Mouse (Mus musculus) G1E (cell line): Measurements from ENCODE around the gene Gdpd1. TPM values are rescaled to one million over a fixed set of nuclear protein-coding genes. Genes with fewer than 3 reads are reported as not detected.
"Not testable (repeated sequence)": the region's sequence is repeated elsewhere in the genome, so short reads cannot be mapped to it uniquely, and the experiment has no call there.

Source experiments
- ATAC-seq: 2 replicates; pipeline ENCODE4 v1.8.0; 2016; ENCODE audit warnings: mild to moderate bottlenecking; ENCODE audit not compliant: insufficient number of reproducible peaks, poor library complexity, low FRiP score, severe bottlenecking; ENCODE audit errors: extremely low read depth
- DNase-seq: peaks from one replicate; pipeline ENCODE4 v3.0.0; 2012; ENCODE audit warnings: low spot score
- H3K27me3 ChIP-seq: 2 replicates; pipeline ENCODE4 v1.6.1; 2012; ENCODE audit warnings: mild to moderate bottlenecking, low read length, inconsistent platforms; ENCODE audit not compliant: insufficient read depth
- H3K36me3 ChIP-seq: replicated peaks from 2 replicates; pipeline ENCODE3; 2012; ENCODE audit warnings: mild to moderate bottlenecking, inconsistent platforms
- H3K4me1 ChIP-seq: 2 replicates; pipeline ENCODE4 v1.6.1; 2012; ENCODE audit warnings: low read depth, low read length, inconsistent platforms, mixed read lengths; ENCODE audit not compliant: insufficient read depth
- H3K4me3 ChIP-seq: 2 replicates; pipeline ENCODE4 v1.5.1; 2012; ENCODE audit warnings: low read depth, mild to moderate bottlenecking, inconsistent platforms, low read length, moderate library complexity, mixed read lengths
- H3K9me3 ChIP-seq: replicated peaks from 2 replicates; pipeline ENCODE4 v1.6.1; 2012; ENCODE audit warnings: inconsistent platforms
- CTCF ChIP-seq: IDR thresholded peaks from 2 replicates; pipeline ENCODE4 v1.5.1; 2012; ENCODE audit warnings: low read depth, low read length, inconsistent platforms, mixed read lengths
- GATA1 ChIP-seq: IDR thresholded peaks from 2 replicates; pipeline ENCODE4 v1.6.1; 2012; ENCODE audit warnings: borderline replicate concordance, low read length, inconsistent platforms, mixed read lengths
- GATA2 ChIP-seq: IDR thresholded peaks from 2 replicates; pipeline ENCODE4 v1.6.1; 2012; ENCODE audit warnings: low read depth, low read length, inconsistent platforms, borderline replicate concordance
- POLR2AphosphoS5 ChIP-seq: IDR thresholded peaks from 2 replicates; pipeline ENCODE4 v1.6.1; 2012; ENCODE audit warnings: low read depth, low read length, inconsistent platforms; ENCODE audit not compliant: insufficient replicate concordance
- TAL1 ChIP-seq: conservative IDR thresholded peaks from 2 replicates; pipeline ENCODE4 v1.6.1; 2012; ENCODE audit warnings: low read depth, low read length, inconsistent platforms, mixed read lengths
- polyA plus RNA-seq: library from polyadenylated mRNA; stranded (reverse); fragments of >175 nt; gene quantifications from 2 replicates; pipeline ENCODE4 v1.2.3, GENCODE M21; 2012
- total RNA-seq, 2 experiments: library from RNA; stranded (forward) in 1 of 2; stranded (reverse) in 1 of 2; fragments of 200-1000 nt in 1 of 2; fragments of >200 nt in 1 of 2; fragmentation: Nextera tagmentation in 1 of 2; gene quantifications; 2 replicates each; pipeline ENCODE4 v1.2.3; 2014 to 2017

Gene Gdpd1
- total and polyA plus RNA-seq, 3 experiments: 0.05 to 1.5 (median 0.87) TPM

DNA sequence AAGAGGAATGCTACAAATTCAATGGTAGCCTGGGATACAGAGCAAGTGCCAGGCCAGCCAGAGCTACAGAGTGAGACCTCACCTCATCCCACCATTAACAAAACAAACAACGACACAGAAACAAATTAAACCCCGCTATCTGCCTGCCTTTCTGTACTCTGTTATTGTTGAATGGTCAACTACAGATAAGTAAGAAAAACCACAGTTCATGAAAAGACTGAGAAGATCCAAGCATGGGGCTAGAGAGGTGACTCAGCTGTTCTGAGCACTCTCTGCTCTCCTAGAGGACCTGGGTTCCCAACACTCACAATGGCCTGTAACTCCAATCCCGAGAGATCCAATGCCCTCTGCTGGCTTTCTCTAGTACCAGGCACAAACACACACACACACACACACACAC, 45.6 kb downstream of the Gdpd1 start:
- ATAC-seq (no peak), DNase-seq (no peak)
- TF ChIP-seq TAL1: no peak
- TF ChIP-seq GATA2: no peak
- no peak for TF ChIP-seq POLR2AphosphoS5
- no peak for TF ChIP-seq CTCF
- no peak for TF ChIP-seq GATA1
- H3K27me3 ChIP-seq: no peaks in the 10 kb centered on the region
- H3K4me1 ChIP-seq: peaks cover 16% of the 10 kb centered on the region
- H3K9me3 ChIP-seq: no peaks in the 10 kb centered on the region
- no peak overlapping the region for H3K4me3 ChIP-seq
- H3K36me3 ChIP-seq: no peaks in the 10 kb centered on the region

DNA sequence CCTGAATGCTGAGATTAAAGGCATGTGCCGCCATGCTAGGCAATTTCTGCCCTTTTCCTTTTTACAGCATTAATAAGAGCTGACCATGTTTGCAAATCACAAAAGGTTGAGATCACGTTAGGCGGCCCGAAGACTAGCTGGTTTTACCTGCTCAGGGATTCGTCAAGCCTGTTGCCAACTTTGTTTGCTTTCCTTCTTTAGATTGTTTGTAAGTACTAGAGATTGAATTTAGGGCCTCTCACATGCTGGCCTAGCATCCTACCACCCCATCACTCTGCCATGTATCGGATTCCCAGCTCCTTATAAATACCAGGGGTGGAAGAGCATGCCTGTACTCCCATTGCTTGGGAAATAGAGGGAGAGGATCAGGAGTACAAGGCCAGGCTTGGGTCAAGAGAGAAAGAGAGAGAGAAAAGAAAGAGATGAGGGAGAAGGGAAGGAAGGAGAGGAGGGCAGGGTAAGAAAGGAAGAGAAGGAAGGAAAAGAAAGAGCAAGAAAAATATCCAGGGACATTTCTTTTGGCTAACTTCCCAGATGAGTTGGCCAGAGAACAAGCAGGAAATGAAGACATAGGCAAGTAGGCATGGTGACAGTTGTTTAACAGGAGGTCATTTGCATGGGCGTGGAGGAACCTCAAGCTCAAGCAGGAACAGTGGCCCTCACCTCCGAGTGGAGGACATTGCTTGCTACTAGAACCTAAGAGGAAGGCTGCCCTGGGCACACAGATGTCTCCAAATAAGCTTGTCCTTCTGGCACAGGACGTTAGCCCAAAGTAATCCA, 47.6 kb downstream of the Gdpd1 start:
- H3K9me3 ChIP-seq: peaks cover 3% of the 10 kb centered on the region
- no peaks in the 10 kb centered on the region for H3K36me3 ChIP-seq
- H3K4me1 ChIP-seq: peaks cover 18% of the 10 kb centered on the region
- H3K27me3 ChIP-seq: no peaks in the 10 kb centered on the region
- DNase-seq: no peak
- TF ChIP-seq POLR2AphosphoS5 (no peak), GATA1 (no peak), TAL1 (no peak), GATA2 (no peak), CTCF (no peak)
- ATAC-seq: no peak
- H3K4me3 ChIP-seq: no peak overlapping the region

DNA sequence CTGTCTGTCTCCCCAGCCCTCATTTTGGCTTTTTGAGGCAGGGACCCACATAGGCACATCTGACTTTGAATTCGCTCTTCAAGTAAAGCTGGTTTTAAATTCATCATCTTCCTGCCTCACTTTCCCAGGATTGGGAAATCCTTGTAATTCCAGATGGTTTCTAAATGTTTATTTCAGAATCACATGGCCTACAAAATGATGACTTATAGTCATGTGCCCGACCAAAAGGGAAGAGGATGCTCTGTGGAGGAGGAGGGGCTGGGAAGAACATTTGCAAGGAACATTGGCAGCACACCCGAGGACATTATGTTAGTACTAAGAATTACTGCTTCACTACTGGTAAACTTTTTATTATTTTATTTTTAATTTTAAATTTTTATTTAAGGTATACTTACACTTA, 48.5 kb downstream of the Gdpd1 start:
- Histone ChIP-seq H3K9me3 (peaks cover 3% of the 10 kb centered on the region), H3K4me1 (peaks cover 18% of the 10 kb centered on the region), H3K27me3 (no peaks in the 10 kb centered on the region), H3K36me3 (no peaks in the 10 kb centered on the region), H3K4me3 (no peak overlapping the region)
- no peak for TF ChIP-seq GATA2
- TF ChIP-seq GATA1: no peak
- TF ChIP-seq CTCF: no peak
- TF ChIP-seq POLR2AphosphoS5: no peak
- TF ChIP-seq TAL1: no peak
- ATAC-seq: no peak
- DNase-seq: no peak

DNA sequence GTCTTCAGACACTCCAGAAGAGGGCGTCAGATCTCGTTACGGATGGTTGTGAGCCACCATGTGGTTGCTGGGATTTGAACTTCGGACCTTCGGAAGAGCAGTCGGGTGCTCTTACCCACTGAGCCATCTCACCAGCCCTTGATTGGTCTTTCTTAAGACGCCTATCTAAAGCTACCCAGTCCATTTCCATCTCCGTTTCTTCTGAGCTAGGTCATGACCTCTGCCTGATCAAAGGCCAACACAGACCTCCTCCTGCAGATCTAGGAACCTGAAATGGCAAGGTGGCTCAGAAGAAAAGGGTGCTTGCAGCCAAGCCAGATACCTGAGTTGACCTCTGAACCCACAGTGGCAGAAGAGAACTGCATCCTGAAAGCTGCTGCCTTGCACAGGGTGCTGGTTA, 50.6 kb downstream of the Gdpd1 start:
- not testable (repeated sequence) for H3K4me3 ChIP-seq, ATAC-seq, H3K36me3 ChIP-seq, H3K27me3 ChIP-seq, DNase-seq, H3K9me3 ChIP-seq
- H3K4me1 ChIP-seq: peaks cover 11% of the 10 kb centered on the region

DNA sequence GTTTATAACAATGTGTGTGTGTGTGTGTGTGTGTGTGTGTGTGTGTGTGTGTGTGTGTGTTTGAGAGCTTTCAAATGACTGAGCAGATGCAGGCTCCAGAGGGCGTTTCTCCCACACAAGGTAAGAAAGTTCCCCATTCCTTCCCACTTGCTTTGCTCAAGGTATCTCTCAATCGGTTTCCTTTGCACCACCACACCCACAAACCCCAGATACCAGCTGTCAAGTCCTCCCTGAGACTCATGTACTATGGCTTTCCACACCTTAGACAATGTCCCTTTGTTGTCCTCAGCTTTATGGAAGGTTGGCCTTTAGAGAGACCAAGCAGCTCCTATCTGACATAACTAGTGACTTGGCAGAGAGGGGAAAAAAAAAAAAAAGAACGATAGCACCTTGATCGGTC, 51.1 kb downstream of the Gdpd1 start:
- no peaks in the 10 kb centered on the region for H3K27me3 ChIP-seq
- no peaks in the 10 kb centered on the region for H3K36me3 ChIP-seq
- TF ChIP-seq GATA2 (no peak), CTCF (no peak), TAL1 (no peak), POLR2AphosphoS5 (no peak), GATA1 (no peak)
- H3K4me1 ChIP-seq: peaks cover 6% of the 10 kb centered on the region
- DNase-seq (no peak), ATAC-seq (no peak)
- H3K9me3 ChIP-seq: peaks cover 3% of the 10 kb centered on the region
- no peak overlapping the region for H3K4me3 ChIP-seq

DNA sequence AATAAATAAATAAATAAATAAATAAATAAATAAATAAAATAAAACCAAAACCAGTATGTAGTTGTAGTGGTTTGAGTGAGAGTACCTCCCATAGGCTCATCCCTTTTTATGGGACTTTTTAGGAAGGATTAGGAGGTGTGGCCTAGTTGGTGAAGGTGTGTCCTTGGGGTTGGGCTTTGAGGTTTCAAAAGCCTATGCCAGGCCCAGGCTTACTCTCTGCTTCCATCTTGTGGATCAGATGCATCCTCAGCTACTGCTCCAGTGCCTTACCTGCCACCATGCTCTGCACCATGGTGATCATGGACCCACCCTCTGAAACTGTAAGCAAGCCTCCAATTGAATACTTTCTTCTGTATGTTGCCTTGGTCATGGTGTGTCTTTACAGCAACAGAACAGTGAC, 52.3 kb downstream of the Gdpd1 start:
- no peak overlapping the region for H3K4me3 ChIP-seq
- H3K9me3 ChIP-seq: peaks cover 3% of the 10 kb centered on the region
- no peaks in the 10 kb centered on the region for H3K36me3 ChIP-seq
- TF ChIP-seq TAL1: no peak
- no peak for TF ChIP-seq GATA1
- TF ChIP-seq CTCF: no peak
- no peak for TF ChIP-seq GATA2
- no peak for TF ChIP-seq POLR2AphosphoS5
- DNase-seq (no peak), ATAC-seq (no peak)
- H3K27me3 ChIP-seq: no peaks in the 10 kb centered on the region
- H3K4me1 ChIP-seq: peaks cover 4% of the 10 kb centered on the region; the same call in 1 of the 2 replicates

DNA sequence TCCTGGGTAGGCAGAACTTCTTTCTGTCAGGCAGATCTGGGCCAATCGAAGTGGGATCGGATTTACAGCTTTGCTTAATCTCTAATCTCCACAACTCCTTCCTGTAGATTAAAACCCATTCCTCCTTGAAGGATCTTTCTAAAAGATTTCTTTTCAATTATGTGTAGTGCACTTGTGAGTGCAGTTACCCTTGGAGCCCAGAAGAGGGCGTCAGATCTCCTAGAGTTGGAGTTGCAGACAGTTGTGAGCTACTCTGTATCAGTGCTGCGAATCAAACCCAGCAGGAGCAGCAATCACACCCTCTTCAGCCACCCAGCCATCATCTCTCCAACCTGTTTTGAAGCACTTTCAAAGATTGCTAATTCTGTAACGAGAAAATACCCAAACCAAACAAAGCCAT, 53.4 kb downstream of the Gdpd1 start:
- Histone ChIP-seq H3K36me3 (no peaks in the 10 kb centered on the region), H3K9me3 (peaks cover 3% of the 10 kb centered on the region), H3K27me3 (no peaks in the 10 kb centered on the region), H3K4me1 (peaks cover 3% of the 10 kb centered on the region; the same call in 1 of the 2 replicates), H3K4me3 (no peak overlapping the region)
- TF ChIP-seq GATA2 (no peak), GATA1 (no peak), TAL1 (no peak), POLR2AphosphoS5 (no peak), CTCF (no peak)
- ATAC-seq (no peak), DNase-seq (no peak)
